Mouse (Mus musculus): Measurements from ENCODE around the gene Cldn18.

Cldn18 gene

DNA sequence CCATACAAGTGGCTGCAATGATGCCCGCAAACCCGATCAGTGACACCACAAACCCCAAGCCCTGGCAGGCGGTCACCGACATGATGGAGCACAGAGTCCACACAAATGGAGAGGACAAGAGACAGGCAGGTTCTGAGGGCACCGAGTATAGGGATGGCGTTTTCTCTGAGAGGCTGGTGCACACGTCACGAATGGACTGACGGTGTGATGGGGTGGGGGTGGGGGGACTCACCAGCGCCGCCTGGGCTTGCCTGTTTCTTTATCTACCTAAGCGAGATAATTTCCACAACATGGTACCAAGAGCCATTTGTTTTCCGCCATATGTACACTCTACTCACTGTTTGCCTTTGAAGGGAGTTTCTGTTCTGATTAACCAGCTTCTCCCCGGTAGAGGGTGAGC, at the start of gene Cldn18:
TSS of gene Cldn18 (minus strand) at position 134 of the 400 bp plus-strand sequence.
- no peak for DNase-seq (ENCODE audit: low read depth in 1 of 2, low spot score in 2 of 2)

- DNase-seq (ENCODE audit: low read depth in 1 of 2, low spot score in 2 of 2): no peak
Observed at GRCm38 (mm10) chr9:99763530-99763929, 46.5 kb upstream of the Cldn18 start.

- no peak for DNase-seq (ENCODE audit: low read depth in 1 of 2, low spot score in 2 of 2)
Observed at GRCm38 (mm10) chr9:99750272-99750671, 33.2 kb upstream of the Cldn18 start.

- no peak for DNase-seq (ENCODE audit: low read depth in 1 of 2, low spot score in 2 of 2)
Observed at GRCm38 (mm10) chr9:99748279-99748678, 31.2 kb upstream of the Cldn18 start.

DNA sequence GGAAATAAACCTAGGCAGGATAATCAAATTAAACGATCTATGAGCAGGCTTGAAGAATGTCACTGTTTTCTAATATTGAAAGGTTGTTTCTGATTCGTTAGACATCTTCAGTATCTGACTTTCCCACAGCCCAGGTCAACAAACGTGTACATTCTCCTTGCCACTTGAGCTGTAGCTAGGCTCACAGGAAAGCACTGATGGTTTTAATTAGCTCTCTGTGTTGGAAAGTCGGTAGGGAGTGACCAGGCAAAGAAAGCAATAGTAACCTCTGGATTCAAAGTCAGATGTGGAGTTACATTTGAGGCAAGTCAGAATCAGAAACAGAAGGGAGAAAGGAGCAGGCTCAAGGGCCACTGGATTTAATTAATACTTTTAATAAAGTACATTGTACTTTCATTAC, 30.7 kb upstream of the Cldn18 start:
- DNase-seq (ENCODE audit: low read depth in 1 of 2, low spot score in 2 of 2): no peak

GRCm38 (mm10) chr9:99744548-99744947, 27.5 kb upstream of the Cldn18 start:
- no peak for DNase-seq (ENCODE audit: low read depth in 1 of 2, low spot score in 2 of 2)

GRCm38 (mm10) chr9:99729943-99730646, 13.0 kb upstream of the Cldn18 start:
- DNase-seq (ENCODE audit: low read depth in 1 of 2, low spot score in 2 of 2): no peak

DNA sequence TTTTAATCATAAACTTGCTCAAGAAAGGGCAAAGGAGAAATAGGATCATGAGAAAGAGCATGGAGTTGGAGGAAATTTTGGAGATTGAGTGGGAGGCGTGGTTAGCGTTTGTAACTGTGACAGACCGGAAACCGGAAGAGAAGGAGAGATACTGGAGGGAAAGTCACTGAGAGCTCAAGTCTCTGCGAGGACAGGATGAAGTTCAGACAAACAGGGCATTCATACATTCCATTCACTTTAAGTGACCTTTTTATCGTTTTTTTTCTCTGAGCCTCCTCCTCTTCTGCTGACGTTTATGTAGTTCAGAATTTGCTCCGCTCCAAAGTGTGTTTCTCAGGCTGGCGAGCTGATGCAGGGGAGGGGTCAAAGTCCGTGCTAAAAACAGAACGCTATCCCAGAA, 10.8 kb upstream of the Cldn18 start:
- DNase-seq (ENCODE audit: low read depth in 1 of 2, low spot score in 2 of 2): no peak

DNA sequence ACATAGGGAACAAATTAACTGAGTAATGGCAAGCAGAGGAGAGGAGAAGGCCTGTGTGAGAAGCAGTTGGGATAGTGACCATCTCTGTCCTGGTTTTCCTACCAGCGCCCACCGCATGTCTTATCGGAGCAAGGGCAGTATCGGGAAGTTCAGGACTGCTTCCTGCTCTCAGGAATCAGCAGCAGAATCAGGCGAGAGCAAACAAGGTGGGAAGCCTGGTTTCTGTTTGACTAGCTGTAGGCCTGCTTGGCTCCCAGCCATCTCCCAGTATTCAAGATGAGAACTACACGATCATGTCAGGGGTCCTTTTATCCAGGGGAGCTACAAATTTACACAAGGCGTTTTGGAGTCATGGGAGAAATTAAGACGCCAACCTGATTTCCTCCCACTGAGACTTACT, 8.2 kb upstream of the Cldn18 start:
- DNase-seq (ENCODE audit: low read depth in 1 of 2, low spot score in 2 of 2): no peak

GRCm38 (mm10) chr9:99720011-99720410, 2.9 kb upstream of the Cldn18 start:
- no peak for DNase-seq (ENCODE audit: low read depth in 1 of 2, low spot score in 2 of 2)

DNA sequence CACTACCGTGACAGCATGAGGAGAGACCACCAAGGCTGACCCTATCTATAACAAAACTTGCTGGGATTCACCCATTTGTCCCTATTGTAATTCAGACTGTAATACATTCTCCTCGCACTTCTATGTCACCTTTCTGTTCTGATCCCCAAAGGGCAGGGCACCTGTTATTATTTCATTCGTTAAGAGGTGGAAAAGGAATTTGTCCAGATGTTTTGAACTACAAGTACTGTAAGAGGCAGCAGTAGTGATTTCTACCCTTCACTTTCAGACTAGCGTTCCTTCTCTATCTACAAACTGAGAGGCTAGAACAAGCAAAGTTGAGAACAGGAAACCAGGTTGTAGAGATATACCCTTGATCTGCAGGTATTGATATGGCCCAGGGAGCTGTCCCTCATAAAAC, 6.8 kb downstream of the Cldn18 start:
- no peak for DNase-seq (ENCODE audit: low read depth in 1 of 2, low spot score in 2 of 2)

GRCm38 (mm10) chr9:99709588-99710248, 7.3 kb downstream of the Cldn18 start:
- DNase-seq (ENCODE audit: low read depth in 1 of 2, low spot score in 2 of 2): no peak

DNA sequence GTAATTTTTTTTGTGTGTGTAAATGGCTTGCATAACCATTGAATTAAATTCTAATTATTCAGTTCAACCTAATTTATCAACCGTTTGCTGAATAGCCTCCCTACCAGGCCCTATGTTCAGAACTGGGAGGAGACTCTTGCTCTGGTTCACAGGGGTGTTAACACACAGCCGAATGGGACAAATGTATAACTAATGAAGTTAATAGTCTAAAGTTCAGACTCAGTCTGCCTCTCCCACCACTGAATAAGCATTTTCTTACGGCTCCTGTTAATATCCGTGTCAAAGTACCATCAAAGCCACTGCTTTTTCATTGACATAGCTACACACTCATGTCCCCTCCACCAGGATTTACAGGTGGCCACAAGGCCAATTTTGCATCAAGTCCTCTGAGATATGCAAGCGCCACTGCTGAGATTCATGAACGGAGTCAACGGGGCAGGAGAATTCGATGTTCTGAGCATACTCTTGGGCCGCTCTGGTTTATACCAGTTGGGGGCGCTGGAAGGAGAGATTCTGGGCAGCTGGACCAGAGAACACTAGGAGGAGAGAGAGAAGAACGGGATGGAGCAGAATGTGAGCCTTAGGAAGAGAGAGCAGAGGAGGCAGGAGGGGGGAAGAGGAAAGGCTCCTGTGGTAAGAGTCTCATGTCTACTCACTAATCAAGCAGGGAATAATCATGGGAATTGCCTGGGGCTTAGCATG, 9.5 kb downstream of the Cldn18 start:
- DNase-seq (ENCODE audit: low read depth in 1 of 2, low spot score in 2 of 2): no peak

GRCm38 (mm10) chr9:99706264-99706663, 10.8 kb downstream of the Cldn18 start:
- no peak for DNase-seq (ENCODE audit: low read depth in 1 of 2, low spot score in 2 of 2)

DNA sequence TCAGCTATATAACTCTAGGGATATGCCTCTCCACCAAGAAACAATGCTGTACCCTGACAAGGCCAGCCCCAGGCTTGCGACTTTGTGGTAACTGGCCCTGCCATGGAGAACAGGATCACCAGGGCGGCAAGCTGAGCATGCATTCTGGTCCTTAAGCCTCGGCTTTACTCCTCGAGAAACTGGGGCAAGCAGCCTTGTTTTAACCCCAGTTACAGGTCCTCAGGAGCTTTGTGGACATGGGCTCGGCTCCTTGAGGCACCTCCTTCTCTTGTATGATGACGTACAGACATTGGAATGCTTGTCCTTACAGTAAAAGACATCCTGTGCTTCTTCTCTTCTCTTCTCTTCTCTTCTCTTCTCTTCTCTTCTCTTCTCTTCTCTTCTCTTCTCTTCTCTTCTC, 13.4 kb downstream of the Cldn18 start:
- no peak for DNase-seq (ENCODE audit: low read depth in 1 of 2, low spot score in 2 of 2)

DNA sequence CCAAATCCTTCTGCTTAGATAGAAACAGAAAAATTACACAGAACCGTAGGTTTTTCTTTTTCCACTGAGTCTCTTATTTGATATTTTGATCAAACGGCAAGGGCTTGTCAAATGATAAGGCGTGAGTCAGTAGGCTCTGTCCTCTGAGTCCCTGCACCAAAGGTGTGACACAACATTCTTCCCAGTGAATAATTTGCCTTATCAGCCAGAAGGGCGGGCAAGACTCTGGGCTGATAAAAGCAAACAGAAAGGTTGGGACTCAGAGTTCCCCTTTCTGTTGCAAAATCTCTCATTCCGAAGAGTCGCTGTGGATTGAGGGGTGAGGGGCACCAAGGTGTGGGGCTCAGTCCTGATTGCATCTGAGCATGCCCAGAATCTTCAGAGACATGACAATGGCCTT, 14.9 kb downstream of the Cldn18 start:
- no peak for DNase-seq (ENCODE audit: low read depth in 1 of 2, low spot score in 2 of 2)

DNA sequence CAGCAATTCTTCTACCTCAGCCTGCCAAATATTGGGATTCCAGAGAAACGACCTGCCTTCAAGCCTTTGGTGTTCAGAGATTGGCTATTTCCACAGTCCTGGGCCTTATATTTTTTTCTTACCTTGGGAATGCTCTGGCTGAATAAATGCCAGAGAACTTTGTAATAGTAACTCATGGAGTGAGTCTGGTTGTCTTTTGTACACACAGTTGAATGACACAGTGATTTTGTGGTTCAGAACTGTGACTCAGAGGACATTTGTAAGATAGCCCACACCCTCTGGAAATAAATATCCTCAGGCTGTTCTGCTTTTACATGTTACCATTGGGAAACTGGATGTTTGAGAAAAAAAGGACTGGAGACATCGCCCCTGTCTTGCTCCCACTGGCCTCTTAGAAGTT, 15.9 kb downstream of the Cldn18 start:
- no peak for DNase-seq (ENCODE audit: low read depth in 1 of 2, low spot score in 2 of 2)

GRCm38 (mm10) chr9:99699752-99700389, 17.2 kb downstream of the Cldn18 start:
- no peak for DNase-seq (ENCODE audit: low read depth in 1 of 2, low spot score in 2 of 2)

DNA sequence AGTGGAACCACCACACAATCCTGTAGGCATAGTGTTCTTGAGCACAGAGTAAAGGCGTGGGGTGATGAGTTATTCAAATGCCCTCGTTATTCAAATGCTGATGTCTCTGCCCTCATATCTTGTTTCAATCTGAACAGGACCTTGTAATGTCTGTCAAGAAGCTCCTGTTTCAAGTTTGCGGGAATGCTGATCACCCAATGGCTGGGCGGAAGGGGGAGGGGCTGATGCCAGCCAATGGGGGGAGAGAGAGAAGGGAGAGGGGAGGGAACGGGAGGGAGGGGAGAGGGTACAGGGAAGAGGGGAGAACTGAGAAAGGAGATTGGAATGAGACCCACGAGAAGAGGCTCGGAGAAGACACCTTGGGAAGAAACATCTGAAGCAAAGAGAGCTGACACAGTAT, 22.1 kb downstream of the Cldn18 start:
- DNase-seq (ENCODE audit: low read depth in 1 of 2, low spot score in 2 of 2): no peak

- DNase-seq (ENCODE audit: low read depth in 1 of 2, low spot score in 2 of 2): no peak
Observed at GRCm38 (mm10) chr9:99690386-99690785, 26.7 kb downstream of the Cldn18 start.

- no peak for DNase-seq (ENCODE audit: low read depth in 1 of 2, low spot score in 2 of 2)
Observed at GRCm38 (mm10) chr9:99689796-99690195, 27.3 kb downstream of the Cldn18 start.
